Mouse (Mus musculus): ENCODE measurements around the gene Nrm. TPM values are rescaled to one million over a fixed set of nuclear protein-coding genes. Genes with fewer than 3 reads are reported as not detected.
A peak's percentile ranks its signal among the peaks of the same experiment; 100 is the strongest.

Gene Nrm
- total RNA-seq, 2 experiments from 2014 or later, result 2.1 to 4.1 TPM

GRCm38 (mm10) chr17:35850974-35851373 lies 10.1 kb upstream of the Nrm start:
- no peak for DNase-seq (ENCODE audit: extremely low spot score in 1 of 2, low spot score in 2 of 2)
- TF ChIP-seq CTCF (IDR thresholded peaks at IDR 0.05), result no peak
- intact Hi-C loops (cut with DNase I), result no loop called here
- Histone ChIP-seq H3K27ac (no peak overlapping the region), H3K4me3 (no peak overlapping the region)

DNA sequence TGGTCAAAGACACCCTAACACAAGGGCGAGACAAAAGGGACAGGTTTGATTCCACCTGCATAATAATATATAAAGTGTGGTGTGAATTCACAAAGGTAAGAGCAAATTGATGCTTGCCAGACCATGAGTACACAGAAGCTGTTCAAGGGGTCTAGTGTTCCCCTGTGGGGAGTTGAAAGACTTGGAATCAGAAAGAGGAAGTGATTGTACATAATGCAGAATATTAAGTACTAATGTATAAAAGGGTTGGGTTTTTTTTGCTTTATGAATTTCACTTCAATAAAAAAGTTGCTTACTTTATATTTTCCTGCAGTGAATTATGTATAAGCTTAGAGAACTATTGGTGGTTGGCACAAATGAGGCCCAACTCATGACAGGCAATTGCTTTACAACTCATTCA lies 1.7 kb upstream of the Nrm start:
- intact Hi-C loops (cut with DNase I), result no loop called here
- Histone ChIP-seq H3K27ac (no peak overlapping the region), H3K4me3 (no peak overlapping the region)
- TF ChIP-seq CTCF (IDR thresholded peaks at IDR 0.05), result no peak
- no peak for DNase-seq (ENCODE audit: extremely low spot score in 1 of 2, low spot score in 2 of 2)

- intact Hi-C loops (cut with DNase I), result loop anchor here (2.0 kb wide), 1 partner anchor 19 kb away; the partner anchor contains the start of gene Mdc1
- no peak for DNase-seq (ENCODE audit: extremely low spot score in 1 of 2, low spot score in 2 of 2)
- no peak overlapping the region for H3K27ac ChIP-seq
- TF ChIP-seq CTCF (IDR thresholded peaks at IDR 0.05), result no peak
- H3K4me3 ChIP-seq, result no peak overlapping the region
Measured at GRCm38 (mm10) chr17:35859835-35860234, 1.3 kb upstream of the Nrm start.

- Histone ChIP-seq H3K27ac (peak overlapping the region; percentile 51), H3K4me3 (peak overlapping the region; percentile 97)
- no peak for TF ChIP-seq CTCF (IDR thresholded peaks at IDR 0.05)
- DNase-seq (ENCODE audit: extremely low spot score in 1 of 2, low spot score in 2 of 2), result no peak
- intact Hi-C loops (cut with DNase I), result loop anchor here (2.0 kb wide), 1 partner anchor 20 kb away; the partner anchor contains the start of gene Mdc1
Measured at GRCm38 (mm10) chr17:35860831-35861197, 304 bp upstream of the Nrm start.

GRCm38 (mm10) chr17:35864832-35865353 lies 3.8 kb downstream of the Nrm start:
- Histone ChIP-seq H3K4me3 (peak overlapping the region; percentile 71), H3K27ac (no peak overlapping the region)
- intact Hi-C loops (cut with DNase I), result no loop called here
- TF ChIP-seq CTCF (IDR thresholded peaks at IDR 0.05), result no peak
- no peak for DNase-seq (ENCODE audit: extremely low spot score in 1 of 2, low spot score in 2 of 2)

- TF ChIP-seq CTCF (IDR thresholded peaks at IDR 0.05), result no peak
- Histone ChIP-seq H3K27ac (peak within 1 kb of the TSS; percentile 87), H3K4me3 (peak within 1 kb of the TSS; percentile 71)
- no peak for DNase-seq (ENCODE audit: extremely low spot score in 1 of 2, low spot score in 2 of 2)
- intact Hi-C loops (cut with DNase I), result no loop called here
Measured at GRCm38 (mm10) chr17:35865481-35866280, 4.6 kb downstream of the Nrm start, which contains the start of gene Ppp1r18. Gene Ppp1r18, plus strand, starts transcription at chr17:35865593.

GRCm38 (mm10) chr17:35866281-35866831 lies 5.2 kb downstream of the Nrm start:
- intact Hi-C loops (cut with DNase I), result no loop called here
- DNase-seq (ENCODE audit: extremely low spot score in 1 of 2, low spot score in 2 of 2), result no peak

GRCm38 (mm10) chr17:35866911-35867890 lies 6.1 kb downstream of the Nrm start:
- peak overlapping the region; percentile 71 for H3K4me3 ChIP-seq
- DNase-seq (ENCODE audit: extremely low spot score in 1 of 2, low spot score in 2 of 2), result no peak
- intact Hi-C loops (cut with DNase I), result no loop called here
- H3K27ac ChIP-seq, result peak overlapping the region; percentile 87
- peak; percentile 31 for TF ChIP-seq CTCF (IDR thresholded peaks at IDR 0.05)

More at GRCm38 (mm10) chr17:35866281-35866831, 5.2 kb downstream of the Nrm start:
- no peak for TF ChIP-seq CTCF (IDR thresholded peaks at IDR 0.05)
- Histone ChIP-seq H3K4me3 (peak overlapping the region; percentile 71), H3K27ac (peak overlapping the region; percentile 87)

DNA sequence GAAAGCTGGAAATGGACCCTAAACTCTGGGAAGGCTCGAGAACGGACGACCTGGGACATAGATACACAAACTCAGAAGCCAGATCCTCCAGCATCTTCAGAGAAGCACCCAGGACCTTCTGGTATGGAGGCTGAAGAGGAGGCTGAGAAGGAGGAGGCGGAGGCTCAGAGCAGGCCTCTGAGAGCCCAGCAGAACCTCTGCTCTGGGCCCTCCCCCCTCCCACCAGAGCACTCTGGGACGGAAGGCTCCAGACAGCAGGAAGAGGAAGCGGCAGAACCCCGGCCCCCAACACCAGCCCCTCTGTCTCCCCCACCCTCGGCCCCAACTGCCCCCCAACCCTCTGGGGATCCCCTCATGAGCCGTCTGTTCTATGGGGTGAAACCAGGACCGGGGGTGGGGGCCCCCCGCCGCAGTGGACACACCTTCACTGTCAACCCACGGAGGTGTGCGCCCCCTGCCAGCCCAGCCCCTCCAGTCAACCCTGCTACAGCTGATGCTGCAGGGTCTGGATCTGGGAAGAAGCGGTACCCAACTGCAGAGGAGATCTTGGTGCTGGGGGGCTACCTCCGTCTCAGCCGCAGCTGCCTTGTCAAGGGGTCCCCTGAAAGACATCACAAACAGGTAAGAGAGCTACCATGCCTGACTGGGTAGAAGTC lies 7.2 kb downstream of the Nrm start:
- intact Hi-C loops (cut with DNase I), result no loop called here
- TF ChIP-seq CTCF (IDR thresholded peaks at IDR 0.05), result no peak
- Histone ChIP-seq H3K4me3 (peak overlapping the region; percentile 71), H3K27ac (peak overlapping the region; percentile 76)
- no peak for DNase-seq (ENCODE audit: extremely low spot score in 1 of 2, low spot score in 2 of 2)

GRCm38 (mm10) chr17:35868961-35869345 lies 7.8 kb downstream of the Nrm start:
- peak overlapping the region; percentile 76 for H3K27ac ChIP-seq
- TF ChIP-seq CTCF (IDR thresholded peaks at IDR 0.05), result no peak
- intact Hi-C loops (cut with DNase I), result no loop called here

More at GRCm38 (mm10) chr17:35868961-35869345, 7.8 kb downstream of the Nrm start:
- DNase-seq (ENCODE audit: extremely low spot score in 1 of 2, low spot score in 2 of 2), result no peak
- H3K4me3 ChIP-seq, result peak overlapping the region; percentile 71

Data from left cerebral cortex, adult 2 months (tissue).